Mouse (Mus musculus) heart, embryonic 16.5 days (tissue): ENCODE data around the gene Rbm34. TPM values are rescaled to one million over a fixed set of nuclear protein-coding genes. Genes with fewer than 3 reads are reported as not detected.

Experiments used
- ATAC-seq: fragments of 200-750 bp; cut with Nextera tagmentation; replicated peaks from 2 replicates; pipeline ENCODE4 v1.8.0; 2017; ENCODE audit warnings: moderate number of reproducible peaks; ENCODE audit not compliant: insufficient read depth, low FRiP score; ENCODE audit errors: extremely low read depth
- H3K27ac ChIP-seq: fragments of 300-500 bp; sonication (generic); 2 replicates; pipeline ENCODE4 v1.5.1; 2014; ENCODE audit warnings: mild to moderate bottlenecking, low read length, control low read depth, moderate library complexity
- H3K27me3 ChIP-seq: fragments of 300-500 bp; sonication (generic); 2 replicates; pipeline ENCODE4 v1.6.1; 2014; ENCODE audit warnings: low read length, mixed read lengths; ENCODE audit not compliant: control insufficient read depth, insufficient read depth
- H3K36me3 ChIP-seq: fragments of 300-500 bp; sonication (generic); 2 replicates; pipeline ENCODE4 v1.6.1; 2014; ENCODE audit not compliant: control insufficient read depth, insufficient read depth
- H3K4me1 ChIP-seq: fragments of 300-500 bp; sonication (generic); 2 replicates; pipeline ENCODE4 v1.6.1; 2014; ENCODE audit warnings: low read length, mixed read lengths; ENCODE audit not compliant: control insufficient read depth, insufficient read depth
- H3K4me2 ChIP-seq: fragments of 300-500 bp; sonication (generic); 2 replicates; pipeline ENCODE4 v1.6.1; 2014; ENCODE audit warnings: low read depth, mild to moderate bottlenecking, control low read depth, low read length
- H3K4me3 ChIP-seq: fragments of 300-500 bp; sonication (generic); 2 replicates; pipeline ENCODE4 v1.5.1; 2014; ENCODE audit warnings: mild to moderate bottlenecking, control low read depth, low read length
- H3K9ac ChIP-seq: fragments of 300-500 bp; sonication (generic); 2 replicates; pipeline ENCODE4 v1.6.1; 2014; ENCODE audit warnings: low read length, control low read depth
- H3K9me3 ChIP-seq: fragments of 300-500 bp; sonication (generic); replicated peaks from 2 replicates; pipeline ENCODE4 v1.6.1; 2016; ENCODE audit warnings: low read length; ENCODE audit not compliant: control insufficient read depth
- WGBS: fragments of 180-500 bp; shearing (Covaris S2); extraction: QIAGEN DNeasy Blood & Tissue Kit; methylation state at CpG from one replicate; pipeline ENCODE4 v1.1.7; 2014; 5-methylcytosine and 5-hydroxymethylcytosine counted together
- polyA plus RNA-seq: library from polyadenylated mRNA; unstranded; fragments of >200 nt; fragmentation: Nextera tagmentation; extraction: Ambion mirVana; gene quantifications from 2 replicates; pipeline ENCODE4 v1.2.1, GENCODE M21; 2015

The Rbm34 gene
- polyA plus RNA-seq, 1 experiment from 2014 or later = 11.5 TPM

- Histone ChIP-seq H3K4me3 (no peak overlapping the region), H3K4me1 (peaks cover 3% of the 10 kb centered on the region; the same call in 1 of the 2 replicates), H3K9ac (no peak overlapping the region), H3K9me3 (no peaks in the 10 kb centered on the region), H3K27me3 (no peaks in the 10 kb centered on the region), H3K36me3 (no peaks in the 10 kb centered on the region), H3K4me2 (no peak overlapping the region), H3K27ac (no peak overlapping the region)
- ATAC-seq = no peak
- WGBS = 77% methylated on average over 9 of the region's 9 CpGs
These were observed 62.9 kb downstream of the Rbm34 start for GRCm38 (mm10) chr8:126907968-126908367.

- no peak overlapping the region for H3K4me2 ChIP-seq
- H3K9me3 ChIP-seq = no peaks in the 10 kb centered on the region
- no peak overlapping the region for H3K27ac ChIP-seq
- H3K4me1 ChIP-seq = peaks cover 3% of the 10 kb centered on the region; the same call in 1 of the 2 replicates
- no peak for ATAC-seq
- WGBS = 68% methylated on average over 3 of the region's 3 CpGs
- no peaks in the 10 kb centered on the region for H3K27me3 ChIP-seq
- no peak overlapping the region for H3K4me3 ChIP-seq
- H3K9ac ChIP-seq = no peak overlapping the region
- H3K36me3 ChIP-seq = no peaks in the 10 kb centered on the region
These were observed 63.5 kb downstream of the Rbm34 start for GRCm38 (mm10) chr8:126907374-126907773.

- WGBS = 87% methylated on average over 3 of the region's 3 CpGs
- Histone ChIP-seq H3K4me2 (no peak overlapping the region), H3K4me3 (no peak overlapping the region), H3K27me3 (no peaks in the 10 kb centered on the region), H3K9ac (no peak overlapping the region), H3K36me3 (no peaks in the 10 kb centered on the region), H3K4me1 (peaks cover 3% of the 10 kb centered on the region; the same call in 1 of the 2 replicates), H3K9me3 (no peaks in the 10 kb centered on the region), H3K27ac (no peak overlapping the region)
- ATAC-seq = no peak
These were observed 65.5 kb downstream of the Rbm34 start for GRCm38 (mm10) chr8:126905387-126905786.

- WGBS = 87% methylated on average over 9 of the region's 9 CpGs
- Histone ChIP-seq H3K4me1 (no peaks in the 10 kb centered on the region), H3K4me3 (no peak overlapping the region), H3K27ac (no peak overlapping the region), H3K9me3 (no peaks in the 10 kb centered on the region), H3K27me3 (no peaks in the 10 kb centered on the region), H3K36me3 (no peaks in the 10 kb centered on the region), H3K4me2 (no peak overlapping the region), H3K9ac (no peak overlapping the region)
- ATAC-seq = no peak
These were observed 66.9 kb downstream of the Rbm34 start for GRCm38 (mm10) chr8:126903927-126904326.

- ATAC-seq = no peak
- WGBS = 57% methylated on average over 9 of the region's 9 CpGs
These were observed 67.5 kb downstream of the Rbm34 start for GRCm38 (mm10) chr8:126903224-126903895.

GRCm38 (mm10) chr8:126901612-126902011, 69.3 kb downstream of the Rbm34 start:
- no peaks in the 10 kb centered on the region for H3K36me3 ChIP-seq
- H3K27me3 ChIP-seq = no peaks in the 10 kb centered on the region
- WGBS = 77% methylated on average over 1 of the region's 1 CpGs
- no peak overlapping the region for H3K4me3 ChIP-seq
- no peak overlapping the region for H3K27ac ChIP-seq
- H3K4me2 ChIP-seq = no peak overlapping the region
- no peaks in the 10 kb centered on the region for H3K4me1 ChIP-seq
- no peaks in the 10 kb centered on the region for H3K9me3 ChIP-seq
- no peak overlapping the region for H3K9ac ChIP-seq
- ATAC-seq = no peak

More at GRCm38 (mm10) chr8:126903224-126903895, 67.5 kb downstream of the Rbm34 start:
- Histone ChIP-seq H3K4me3 (no peak overlapping the region), H3K27me3 (no peaks in the 10 kb centered on the region), H3K27ac (no peak overlapping the region), H3K4me1 (no peaks in the 10 kb centered on the region), H3K9me3 (no peaks in the 10 kb centered on the region), H3K4me2 (no peak overlapping the region), H3K9ac (no peak overlapping the region), H3K36me3 (no peaks in the 10 kb centered on the region)

- no peaks in the 10 kb centered on the region for H3K27me3 ChIP-seq
- H3K4me3 ChIP-seq = no peak overlapping the region
- no peaks in the 10 kb centered on the region for H3K4me1 ChIP-seq
- H3K9ac ChIP-seq = no peak overlapping the region
- no peak for ATAC-seq
- 57% methylated on average over 2 of the region's 2 CpGs for WGBS
- no peak overlapping the region for H3K4me2 ChIP-seq
- no peaks in the 10 kb centered on the region for H3K36me3 ChIP-seq
- H3K9me3 ChIP-seq = no peaks in the 10 kb centered on the region
- H3K27ac ChIP-seq = no peak overlapping the region
These were observed 69.8 kb downstream of the Rbm34 start for GRCm38 (mm10) chr8:126901049-126901448.

Other genes starting within 250 kb of the Rbm34 start
- 196 and 200 TPM in 2 replicates for gene Tomm20, start 25.2 kb downstream of the Rbm34 start, polyA plus RNA-seq
- gene Pard3, start 92.8 kb upstream of the Rbm34 start, polyA plus RNA-seq = 12.7 and 16.1 TPM in 2 replicates